Mouse (Mus musculus) adrenal gland (tissue): ENCODE results near the gene Tomm22.
"Not testable (repeated sequence)": the region's sequence is repeated elsewhere in the genome, so short reads cannot be mapped to it uniquely, and the experiment has no call there.

Source experiments
- intact Hi-C: fragments of 180-260 bp; cut with DNase I; formaldehyde crosslinking; loops from one replicate; pipeline ENCODE4 v1.15.1; 2025
- long read RNA-seq, 2 experiments: library from polyadenylated mRNA; unstranded; transcript quantifications; one replicate each; pipeline ENCODE4 v2.0.0; 2020; ENCODE audit warnings: borderline replicate concordance in 1 of 2; ENCODE audit not compliant: insufficient replicate concordance in 1 of 2

Gene Tomm22
- long read RNA-seq, experiment 1, transcript Tomm22-201 (4 exons, 1,569 nt) = major isoform, 111 of 119 reads
- long read RNA-seq, experiment 1, partial matches to known transcripts = 3 of 119 reads
- long read RNA-seq, experiment 1, other reads (novel, unspliced or antisense) = 2 of 119 reads
- long read RNA-seq, experiment 2, transcript Tomm22-201 (4 exons, 1,569 nt) = major isoform, 100 of 105 reads
- long read RNA-seq, experiment 2, partial matches to known transcripts = 1 of 105 reads
- long read RNA-seq, experiment 2, other reads (novel, unspliced or antisense) = 2 of 105 reads

DNA sequence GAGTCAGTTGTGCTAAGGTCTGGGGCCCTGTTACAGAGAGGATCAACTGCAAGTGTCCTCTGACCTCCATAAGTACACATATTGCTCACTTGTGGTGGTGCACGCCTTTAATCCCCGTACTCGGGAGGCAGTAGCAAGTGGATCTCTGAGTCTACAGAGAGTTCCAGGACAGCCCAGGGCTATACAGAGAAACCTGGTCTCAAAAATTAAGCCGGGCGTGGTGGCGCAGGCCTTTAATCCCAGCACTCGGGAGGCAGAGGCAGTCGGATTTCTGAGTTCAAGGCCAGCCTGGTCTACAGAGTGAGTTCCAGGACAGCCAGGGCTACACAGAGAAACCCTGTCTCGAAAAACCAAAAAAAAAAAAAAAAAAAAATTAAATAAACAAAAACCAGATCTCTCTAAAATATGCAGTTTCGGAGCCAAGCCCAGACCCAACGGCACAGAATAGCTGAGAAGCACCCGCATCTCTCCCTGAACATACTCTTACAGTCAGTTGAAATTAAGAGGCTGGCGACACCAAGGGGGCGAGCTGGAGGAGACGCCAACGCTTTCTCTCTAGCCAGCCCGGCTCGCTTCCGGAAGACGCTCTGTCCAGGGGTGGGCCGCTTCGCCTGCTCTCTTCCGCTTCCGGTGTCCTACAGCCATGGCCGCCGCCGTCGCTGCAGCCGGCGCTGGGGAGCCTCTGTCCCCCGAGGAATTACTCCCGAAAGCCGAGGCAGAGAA, at the start of gene Tomm22:
TSS of gene Tomm22 (plus strand) at position 613 of the 723 bp plus-strand sequence.
- intact Hi-C loops = no loop called here

DNA sequence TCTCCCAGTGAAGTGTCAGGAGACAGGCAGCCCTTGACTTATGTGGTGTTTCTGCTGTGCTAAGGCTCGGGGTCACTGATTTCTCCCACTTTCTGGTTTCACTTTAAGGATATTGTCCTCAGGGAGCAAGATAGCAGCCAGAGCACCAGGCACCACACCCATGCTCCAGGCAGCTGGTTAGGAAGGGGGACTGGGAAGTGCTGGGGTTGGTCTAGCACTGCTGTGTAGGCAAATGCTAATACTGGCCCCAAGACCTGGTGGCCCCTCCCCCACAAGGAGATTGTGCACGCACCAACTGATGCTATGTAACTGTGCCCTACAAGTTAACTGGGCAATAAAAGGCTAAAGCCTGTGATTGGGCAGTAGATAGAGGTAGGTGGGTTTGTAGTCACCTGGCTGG, 40.2 kb upstream of the Tomm22 start:
- intact Hi-C loops = no loop called here

DNA sequence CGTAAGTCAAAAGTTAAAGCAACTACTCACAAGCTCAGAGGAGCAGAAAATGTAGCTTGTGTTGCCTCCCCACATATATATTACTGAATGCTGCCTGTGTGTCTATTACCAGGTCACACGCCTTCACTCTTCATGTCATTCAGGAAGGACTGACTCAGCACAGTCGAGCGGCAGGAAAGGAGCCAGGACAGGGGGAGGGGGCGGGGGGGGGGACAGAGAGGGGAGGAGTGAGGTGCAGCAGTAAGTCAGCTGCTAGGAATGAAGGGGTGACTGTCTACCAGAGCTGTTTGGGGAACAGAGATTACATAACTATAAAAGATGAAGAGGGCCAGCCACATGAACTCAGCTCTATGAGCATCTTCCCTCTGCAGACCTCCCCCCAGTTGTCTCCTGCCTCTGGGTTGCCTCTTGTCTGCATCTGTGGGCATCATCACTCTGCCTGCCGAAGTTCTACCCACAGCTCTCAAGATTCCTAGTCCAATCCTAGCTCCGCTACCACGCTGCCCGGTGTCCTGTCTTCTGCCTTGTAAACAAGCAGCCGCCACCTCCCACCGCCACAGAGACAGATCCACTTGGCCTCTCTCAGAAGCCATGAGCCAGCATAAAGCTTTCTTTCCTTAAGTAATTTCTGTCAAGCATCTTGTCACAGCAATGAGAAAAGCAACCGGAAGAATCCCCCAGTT, 29.4 kb upstream of the Tomm22 start:
- intact Hi-C loops = no loop called here

DNA sequence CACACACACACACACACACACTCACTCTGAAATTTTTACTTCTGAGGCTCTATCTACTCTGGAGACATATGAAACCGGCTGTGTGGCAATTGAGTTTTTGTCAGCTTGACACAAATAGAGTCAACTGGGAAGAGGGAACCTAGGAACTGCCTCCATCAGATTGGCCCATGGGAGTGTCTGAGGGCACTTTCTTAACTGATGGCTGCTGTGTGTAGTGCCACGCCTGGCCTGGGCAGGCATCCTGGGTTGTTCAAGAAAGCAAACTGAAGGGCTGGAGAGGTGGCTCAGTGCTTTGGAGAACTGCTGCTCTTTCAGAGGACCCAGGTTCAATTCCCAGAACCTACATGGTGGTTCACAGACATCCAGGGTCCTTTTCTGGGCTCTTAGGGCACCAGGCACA, 25.2 kb upstream of the Tomm22 start:
- intact Hi-C loops = no loop called here

DNA sequence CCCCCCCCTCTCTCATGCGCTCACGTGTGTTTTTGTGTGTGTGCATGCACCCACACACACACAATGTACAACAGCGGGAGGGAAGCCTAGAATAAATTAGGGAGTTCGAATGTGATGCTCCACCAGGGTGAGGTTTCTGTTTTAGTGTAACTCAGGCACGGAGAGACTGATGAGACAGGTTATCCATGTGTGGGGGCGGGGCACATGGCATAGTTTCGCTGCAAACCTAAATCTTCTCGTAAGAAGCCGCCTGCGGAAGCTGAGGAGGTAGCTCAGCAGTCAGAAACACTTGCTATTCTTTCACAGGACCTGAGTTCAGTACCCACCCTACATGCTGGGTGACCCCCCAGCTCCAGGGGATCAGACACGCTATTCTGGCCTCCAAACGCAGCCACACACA, 22.5 kb upstream of the Tomm22 start:
- intact Hi-C loops = no loop called here

DNA sequence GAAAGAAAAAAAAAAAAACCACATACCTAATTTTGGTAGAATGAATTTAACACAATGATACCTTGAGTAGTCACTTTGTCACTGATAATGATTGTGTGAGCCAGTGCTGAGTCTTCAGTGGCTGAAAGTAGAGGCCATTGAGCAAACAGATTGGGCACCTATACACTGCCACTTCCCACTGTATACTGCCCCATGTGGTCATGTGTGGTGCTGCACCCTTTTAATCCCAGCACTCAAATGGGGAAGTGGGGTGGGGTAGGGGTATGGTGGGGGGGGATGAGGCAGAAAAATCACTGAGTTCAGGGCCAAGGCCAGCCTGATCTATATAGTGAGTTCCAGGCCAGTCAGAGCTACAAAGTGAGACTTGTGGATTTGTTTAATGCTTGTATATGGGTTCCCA, 20.1 kb upstream of the Tomm22 start:
- intact Hi-C loops = no loop called here

DNA sequence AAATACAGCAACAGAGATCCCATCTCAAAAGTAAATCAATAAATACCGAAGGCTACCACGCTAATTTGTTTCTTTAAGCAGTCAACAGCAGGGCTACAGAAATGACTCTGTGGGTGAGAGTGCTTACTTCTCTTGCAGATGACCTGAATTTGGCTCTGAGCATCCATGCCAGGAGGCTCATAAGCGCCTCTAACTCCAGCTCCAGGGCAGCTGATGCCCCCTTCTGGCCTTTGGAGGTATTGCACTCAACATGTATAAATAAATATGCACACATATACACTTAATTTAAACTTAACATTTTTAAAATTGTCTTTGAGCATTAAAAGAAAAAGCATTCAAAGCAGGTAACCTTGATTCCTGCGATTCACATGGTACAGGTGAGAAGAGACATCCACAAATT, 19.2 kb upstream of the Tomm22 start:
- intact Hi-C loops = no loop called here

DNA sequence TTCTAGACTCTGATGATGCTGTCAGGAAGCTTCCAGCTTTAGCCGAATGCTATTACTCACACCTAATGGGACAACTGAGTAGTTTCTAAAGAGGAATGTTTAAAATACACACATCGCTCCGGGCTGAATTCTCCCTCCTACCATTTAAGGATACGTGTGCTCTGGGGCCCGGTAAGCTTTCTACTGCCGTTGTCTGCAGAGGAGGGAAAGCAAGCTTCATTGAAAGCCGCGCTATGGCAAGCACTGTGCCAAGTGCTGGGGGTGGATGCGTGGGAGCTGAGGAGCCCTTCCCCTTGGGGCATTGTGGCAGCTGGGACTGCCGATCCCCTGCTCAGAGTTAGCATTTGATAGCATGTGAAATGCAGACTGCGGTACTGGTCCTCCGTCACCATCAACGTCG, 14.2 kb upstream of the Tomm22 start:
- intact Hi-C loops = loop anchor here (5.0 kb wide), 1 partner anchor 109 kb away; the partner anchor contains the start of gene Ddx17

DNA sequence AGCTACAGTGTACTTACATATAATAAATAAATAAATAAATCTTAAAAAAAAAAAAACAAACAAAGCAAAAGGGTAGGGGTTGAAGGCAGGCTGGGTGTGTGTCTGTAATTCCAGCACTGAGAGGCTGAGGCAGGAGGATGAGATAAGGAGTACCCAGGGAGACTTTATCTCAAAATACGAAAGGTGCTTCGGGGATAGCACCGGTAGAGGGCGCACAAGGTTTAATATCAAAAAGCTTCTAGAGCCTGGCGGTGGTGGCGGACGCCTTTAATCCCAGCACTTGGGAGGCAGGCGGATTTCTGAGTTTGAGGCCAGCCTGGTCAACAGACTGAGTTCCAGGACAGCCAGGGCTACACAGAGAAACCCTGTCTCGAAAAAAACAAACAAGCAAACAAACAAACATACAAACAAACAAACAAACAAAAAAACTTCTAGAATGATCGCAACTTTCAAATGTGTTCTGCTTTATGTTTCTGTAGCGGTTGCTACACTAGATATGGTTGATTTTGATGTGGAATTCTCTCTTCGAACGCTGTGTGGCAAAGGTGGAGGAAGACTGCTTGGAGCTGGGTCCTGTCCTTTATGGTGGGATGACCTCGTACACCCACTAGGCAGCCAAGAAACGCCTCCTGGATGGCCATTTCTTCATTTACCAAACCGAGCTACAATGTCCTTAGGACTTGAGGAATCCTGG, 12.7 kb upstream of the Tomm22 start:
- intact Hi-C loops = loop anchor here (5.0 kb wide), 1 partner anchor 111 kb away; the partner anchor contains the start of gene Ddx17

DNA sequence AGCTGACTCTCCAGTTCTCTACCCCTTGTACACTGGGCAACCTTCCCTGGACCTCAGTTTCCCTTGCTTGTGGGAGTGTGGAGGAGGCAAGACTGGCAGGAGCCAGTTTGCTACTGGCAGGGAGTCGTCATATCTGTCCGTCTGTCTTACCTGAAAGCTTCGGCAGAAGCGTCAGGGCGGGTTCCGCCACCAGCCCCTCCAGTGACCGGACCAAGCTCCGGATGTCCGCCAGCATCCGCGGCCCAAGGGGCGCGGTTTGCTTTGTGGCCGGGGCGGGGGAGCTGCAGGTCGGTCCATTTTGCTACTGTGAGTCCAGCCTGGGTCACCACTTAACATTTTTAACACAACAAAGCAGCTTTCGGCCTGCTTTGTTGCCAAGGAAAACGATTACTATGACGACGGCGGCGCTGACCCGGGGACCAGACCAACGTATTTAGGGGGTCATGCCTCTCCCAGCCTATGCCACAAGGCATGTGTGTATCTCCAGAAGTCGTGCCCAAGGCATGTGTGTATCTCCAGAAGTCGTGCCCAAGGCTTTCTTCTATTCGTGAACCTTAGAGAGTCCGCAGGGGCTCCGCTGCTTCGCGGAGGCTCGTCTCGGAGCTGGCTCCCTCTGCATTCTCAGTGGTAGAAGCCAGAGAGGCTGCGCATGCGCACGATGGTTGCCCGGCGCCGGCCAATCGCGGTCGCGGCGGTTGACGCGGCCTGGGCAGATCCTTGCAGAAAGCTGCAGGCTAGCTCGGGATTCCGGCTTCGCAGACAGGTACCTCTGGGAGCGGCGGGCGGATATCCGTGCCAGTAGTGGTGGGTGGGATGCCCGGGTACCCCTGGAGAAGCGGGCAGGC, 11.9 kb upstream of the Tomm22 start, which contains the start of the genes Fam227a and Cby1:
TSS of gene Fam227a (minus strand) at position 426 of the 845 bp plus-strand sequence.
TSS of gene Cby1 (plus strand) at position 669 of the 845 bp plus-strand sequence.
- intact Hi-C loops = loop anchor here (5.0 kb wide), 1 partner anchor 111 kb away; the partner anchor contains the start of gene Ddx17

DNA sequence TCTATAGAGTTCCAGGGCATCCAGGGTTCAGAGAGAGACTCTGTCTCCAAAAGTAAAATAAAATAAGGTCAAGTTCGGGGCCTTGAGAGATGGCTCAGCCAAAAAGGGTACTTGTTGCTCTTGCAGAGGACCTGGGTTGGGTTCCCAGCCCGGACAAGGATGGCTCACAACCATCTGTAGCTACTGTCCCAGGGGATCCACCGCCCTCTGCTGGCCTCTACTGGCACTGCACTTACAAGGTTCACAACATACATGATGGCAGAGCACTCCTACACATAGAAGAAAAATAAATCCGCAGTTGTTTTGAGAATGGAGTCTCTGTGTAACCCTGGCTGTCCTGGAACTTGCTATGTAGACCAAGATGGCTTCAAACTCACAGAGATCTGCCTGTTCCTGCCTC, 8.8 kb upstream of the Tomm22 start:
- intact Hi-C loops = no loop called here

DNA sequence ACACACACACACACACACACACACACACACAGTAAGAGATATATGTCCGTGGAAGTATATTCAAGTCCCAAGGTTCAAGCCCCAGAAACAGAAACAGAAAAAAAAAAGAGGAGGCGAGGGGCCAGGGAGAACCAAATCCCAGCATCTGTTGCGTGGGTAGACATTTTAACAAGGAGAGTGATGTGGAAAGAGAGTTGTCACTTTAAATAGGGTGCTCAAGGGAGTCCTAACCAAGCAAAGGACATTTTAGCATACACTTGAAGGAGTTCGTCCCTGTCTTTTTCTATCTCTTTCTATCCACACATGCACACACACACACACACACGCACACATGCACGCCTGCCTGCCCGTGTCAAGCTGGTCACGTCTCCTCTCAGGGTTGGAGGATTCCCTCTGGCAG, 6.0 kb upstream of the Tomm22 start:
- intact Hi-C loops = no loop called here

DNA sequence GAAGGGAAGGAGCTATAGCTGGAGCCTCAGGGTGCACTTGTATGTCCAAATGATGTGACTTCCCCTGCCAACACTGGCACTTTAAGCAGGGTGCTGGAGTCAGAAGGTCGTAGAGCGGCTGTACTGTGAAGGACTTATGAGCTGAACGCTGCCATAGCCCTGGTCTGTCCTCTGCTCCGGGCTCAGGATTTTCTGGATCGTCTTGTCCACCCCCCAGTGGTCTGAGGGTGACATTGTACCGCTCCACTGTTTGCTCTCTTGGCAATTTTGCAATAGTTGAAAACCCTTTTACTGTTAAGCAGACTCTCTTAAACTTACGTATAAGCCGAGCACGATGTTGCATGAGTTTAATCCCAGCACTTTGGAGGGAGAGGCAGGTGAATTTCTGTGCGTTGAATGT, 1.5 kb upstream of the Tomm22 start:
- intact Hi-C loops = no loop called here

DNA sequence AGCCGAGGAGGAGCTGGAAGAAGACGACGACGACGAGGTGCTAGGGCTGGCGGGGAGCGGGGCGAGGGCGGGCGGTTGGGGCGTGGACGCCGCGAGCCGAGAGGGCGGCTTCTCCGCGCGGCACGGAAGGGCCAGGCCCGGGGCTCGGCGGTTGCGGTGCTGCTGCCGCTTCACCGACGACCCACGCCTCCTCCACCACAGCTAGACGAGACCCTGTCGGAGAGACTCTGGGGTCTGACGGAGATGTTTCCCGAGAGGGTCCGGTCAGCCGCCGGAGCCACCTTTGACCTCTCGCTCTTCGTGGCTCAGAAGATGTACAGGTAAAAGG, 275 bp downstream of the Tomm22 start:
- intact Hi-C loops = no loop called here

DNA sequence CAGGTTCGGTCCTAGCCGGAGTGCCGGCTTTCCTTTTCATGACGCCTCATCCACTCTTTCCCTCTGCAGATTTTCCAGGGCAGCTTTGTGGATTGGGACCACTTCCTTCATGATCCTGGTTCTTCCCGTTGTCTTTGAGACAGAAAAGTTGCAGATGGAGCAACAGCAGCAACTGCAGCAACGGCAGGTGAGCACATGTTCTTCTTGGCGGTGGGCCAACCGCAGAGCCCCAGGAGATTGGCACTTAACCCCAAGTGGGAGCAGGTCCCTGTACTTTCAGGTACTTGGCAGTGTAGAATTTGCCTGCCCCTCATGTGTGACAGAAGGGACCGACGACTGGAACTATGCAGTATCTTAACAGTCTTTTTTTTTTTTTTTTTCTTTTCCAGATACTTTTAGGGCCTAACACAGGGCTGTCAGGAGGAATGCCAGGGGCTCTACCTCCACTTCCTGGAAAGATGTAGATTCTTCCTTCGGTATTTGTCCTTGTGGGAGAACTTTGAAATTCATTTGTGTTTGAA, 1.2 kb downstream of the Tomm22 start:
- intact Hi-C loops = not testable (repeated sequence)

DNA sequence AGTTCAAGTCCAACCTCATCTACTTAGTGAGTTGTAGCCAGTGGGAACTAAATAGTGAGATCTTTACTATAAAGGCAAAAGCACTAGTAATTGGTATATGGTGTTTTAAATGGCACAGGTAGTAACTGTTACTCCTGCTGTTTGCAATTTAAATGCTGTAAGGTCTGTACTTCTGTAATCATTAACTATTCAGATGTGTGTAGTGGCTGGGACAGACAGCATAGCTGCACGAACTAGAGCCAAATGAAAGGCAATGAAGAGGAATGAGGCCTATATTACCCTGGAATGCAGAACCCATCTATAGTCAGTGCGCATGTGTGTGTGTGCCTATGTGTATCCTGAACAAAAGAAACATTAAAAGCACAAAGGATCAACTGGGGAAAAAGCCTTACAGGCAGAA, 7.3 kb downstream of the Tomm22 start:
- intact Hi-C loops = no loop called here

DNA sequence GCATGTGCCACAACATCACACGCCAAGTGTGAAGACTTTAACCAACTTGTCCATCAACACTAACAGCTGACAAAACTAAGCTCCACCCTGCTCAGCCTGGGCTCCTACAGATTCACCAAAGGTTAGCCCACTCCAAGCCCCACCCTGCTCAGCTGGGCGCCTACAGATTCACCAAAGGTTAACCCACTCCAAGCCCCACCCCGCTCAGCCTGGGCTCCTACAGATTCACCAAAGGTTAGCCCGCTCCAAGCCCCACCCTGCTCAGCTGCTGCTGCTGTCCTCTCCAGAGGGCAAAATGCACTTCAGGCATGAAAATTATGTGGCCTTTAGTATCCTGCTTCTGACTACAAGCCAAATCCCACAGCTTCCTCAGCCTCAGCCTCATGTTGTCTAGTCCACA, 11.3 kb downstream of the Tomm22 start:
- intact Hi-C loops = no loop called here

DNA sequence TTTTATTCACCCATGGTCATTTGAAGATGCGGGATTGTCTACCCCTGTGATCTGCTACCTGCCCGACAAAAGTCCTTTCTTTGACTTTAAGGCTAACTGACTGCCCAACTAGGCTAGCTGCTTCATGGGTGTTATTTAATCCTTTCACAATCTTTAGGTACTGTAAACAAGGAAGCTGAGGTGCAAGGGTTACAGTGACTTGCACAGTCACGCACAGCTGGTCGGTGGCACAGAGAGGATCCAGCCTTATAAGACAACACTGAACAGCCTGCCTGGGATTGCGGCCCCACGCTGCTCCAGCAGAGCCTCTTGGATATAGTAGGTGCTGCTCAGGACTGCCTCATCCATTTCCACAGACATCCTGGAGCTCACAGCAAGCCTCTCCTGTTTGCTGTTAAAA, 12.5 kb downstream of the Tomm22 start:
- intact Hi-C loops = no loop called here

DNA sequence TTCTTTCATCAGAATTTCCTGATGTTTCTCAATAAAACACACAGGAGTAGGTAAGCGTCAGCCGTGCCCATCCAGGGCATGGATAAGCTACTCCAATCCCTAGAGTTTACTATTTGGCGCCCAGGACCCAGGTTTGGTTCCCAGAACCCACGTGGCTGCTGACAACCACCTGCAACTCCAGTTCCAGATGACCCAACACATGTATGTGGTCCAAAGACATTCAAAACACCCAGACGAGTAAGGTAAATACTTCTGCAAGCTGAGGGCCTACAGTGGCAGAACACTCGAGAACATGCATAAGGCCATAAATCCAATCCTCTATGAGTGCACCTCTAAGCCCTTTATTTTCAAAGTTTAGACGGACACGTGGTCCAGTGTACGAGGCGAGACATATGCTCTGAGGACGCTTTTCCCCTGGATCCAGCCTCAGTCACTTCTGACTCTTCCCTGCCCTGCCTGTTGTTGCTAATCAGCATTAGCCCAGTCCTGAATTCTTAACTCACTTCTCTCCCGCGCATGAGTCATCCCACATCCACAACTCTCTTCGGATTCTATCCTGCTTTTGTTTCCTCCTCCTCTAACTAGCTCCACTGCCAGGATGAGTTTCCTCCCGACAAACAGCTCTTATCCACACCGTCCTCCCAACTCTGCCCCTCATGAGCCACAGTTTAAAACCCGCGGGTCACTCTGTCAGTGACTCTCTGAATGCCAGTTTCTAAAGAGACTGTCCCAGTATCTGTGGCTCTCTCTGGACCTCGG, 13.2 kb downstream of the Tomm22 start:
- intact Hi-C loops = no loop called here

DNA sequence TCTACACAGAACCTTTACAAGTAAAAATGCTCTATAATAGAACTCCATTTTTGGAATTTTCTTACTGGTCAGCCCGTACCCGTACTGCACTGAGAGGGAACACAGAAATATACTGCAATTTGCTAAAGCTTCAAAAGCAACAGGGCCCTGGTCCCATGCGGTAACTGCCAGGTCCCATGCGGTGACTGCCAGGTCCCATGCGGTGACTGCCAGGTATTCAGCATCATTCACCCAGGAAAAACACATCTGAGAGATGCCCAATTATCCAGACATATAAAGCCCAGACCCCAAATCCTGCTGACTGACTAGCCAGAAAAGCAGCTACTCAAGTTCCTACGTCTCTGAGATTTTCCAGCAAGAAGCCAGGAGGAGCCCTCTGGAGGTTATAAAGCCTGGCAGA, 14.0 kb downstream of the Tomm22 start:
- intact Hi-C loops = loop anchor here (5.0 kb wide), 1 partner anchor 58 kb away; the partner anchor contains the start of gene Sun2
